In the genomic region with DNA sequence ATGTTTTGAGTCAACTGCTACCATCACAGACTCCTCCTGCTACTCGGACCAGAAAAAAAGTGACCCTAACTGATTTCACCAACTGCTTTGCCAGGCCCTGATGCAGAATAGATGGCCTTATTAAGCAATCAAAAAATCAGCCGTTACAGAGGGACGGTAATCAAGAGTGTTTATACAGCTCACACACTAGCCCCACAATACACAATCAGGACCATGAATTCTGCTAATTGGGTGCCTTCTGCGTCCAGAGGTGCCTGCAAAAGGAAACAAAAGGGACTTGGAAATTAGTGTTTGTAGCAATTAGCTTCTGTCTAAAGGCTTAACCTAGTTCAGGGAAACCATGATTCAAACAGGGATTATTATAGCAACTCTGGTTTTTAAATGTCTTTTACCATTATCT, we compare ENCODE assay signal across 21 mouse cellular contexts.
DNase-seq lines count a peak whose midpoint lies in the region; ATAC-seq and TF ChIP-seq lines count a peak whose summit lies in the region.
"Had no signal": no experiment of that assay in that cellular context is flagged by ENCODE, and none has a peak within 500 bp of the region (broad histone marks: within the 10 kb centered on the region; RNA-seq: fewer than 3 reads in every experiment).

No protein-coding gene starts in this region.

- no peak for TF ChIP-seq CTCF in midbrain, postnatal 0 days (IDR thresholded peaks at IDR 0.05)

- H3K27me3 ChIP-seq in midbrain, embryonic 13.5 days = no peaks in the 10 kb centered on the region
- H3K27me3 ChIP-seq in midbrain, postnatal 0 days (ENCODE audit: insufficient read depth, low read length) = no peaks in the 10 kb centered on the region
- peaks cover 69% of the 10 kb centered on the region for H3K27me3 ChIP-seq in forebrain, embryonic 13.5 days
- H3K27me3 ChIP-seq in neural tube, embryonic 14.5 days (ENCODE audit: control insufficient read depth, insufficient read depth, low read length) = no peaks in the 10 kb centered on the region
- no peaks in the 10 kb centered on the region for H3K27me3 ChIP-seq in heart, embryonic 12.5 days (replicated peaks)
- H3K27me3 ChIP-seq in intestine, embryonic 16.5 days (replicated peaks; ENCODE audit: control insufficient read depth, insufficient read depth, low read length) = no peaks in the 10 kb centered on the region
- H3K27me3 ChIP-seq: embryonic facial prominence, embryonic 12.5 days; hindbrain, embryonic 15.5 days; lung, embryonic 15.5 days; stomach, embryonic 15.5 days had no signal

- peak; percentile 65; the same call in 1 of the 2 replicates for ATAC-seq in midbrain, embryonic 13.5 days
- ATAC-seq in midbrain, postnatal 0 days (ENCODE audit: low FRiP score) = no peak
- peak; percentile 93 for ATAC-seq in forebrain, embryonic 13.5 days
- peak; percentile 61; the same call in 1 of the 2 replicates for ATAC-seq in neural tube, embryonic 14.5 days (ENCODE audit: low read depth)
- no peak for ATAC-seq in heart, embryonic 12.5 days (ENCODE audit: insufficient number of reproducible peaks, low FRiP score)
- no peak for ATAC-seq in intestine, embryonic 16.5 days
- ATAC-seq: Patski had no signal

- 12% methylated on average over 4 of the region's 4 CpGs for WGBS in midbrain, embryonic 13.5 days
- 18% methylated on average over 4 of the region's 4 CpGs for WGBS in midbrain, postnatal 0 days
- 2% methylated on average over 4 of the region's 4 CpGs for WGBS in forebrain, embryonic 13.5 days
- 10% methylated on average over 4 of the region's 4 CpGs for whole genome bisulfite sequencing in neural tube, embryonic 14.5 days
- WGBS in heart, embryonic 12.5 days = 59% methylated on average over 4 of the region's 4 CpGs
- WGBS in intestine, embryonic 16.5 days = 40% methylated on average over 4 of the region's 4 CpGs

- H3K4me1 ChIP-seq in midbrain, embryonic 13.5 days (replicated peaks) = peaks cover 35% of the 10 kb centered on the region
- no peaks in the 10 kb centered on the region for H3K4me1 ChIP-seq in midbrain, postnatal 0 days (ENCODE audit: insufficient read depth, low read length)
- peaks cover 21% of the 10 kb centered on the region for H3K4me1 ChIP-seq in forebrain, embryonic 13.5 days
- peaks cover 3% of the 10 kb centered on the region; the same call in 1 of the 2 replicates for H3K4me1 ChIP-seq in neural tube, embryonic 14.5 days (ENCODE audit: control insufficient read depth, insufficient read depth, low read length)
- no peaks in the 10 kb centered on the region for H3K4me1 ChIP-seq in heart, embryonic 12.5 days (replicated peaks)
- no peaks in the 10 kb centered on the region for H3K4me1 ChIP-seq in intestine, embryonic 16.5 days (ENCODE audit: control insufficient read depth, insufficient read depth, low read length)
- H3K4me1 ChIP-seq: embryonic facial prominence, embryonic 12.5 days; lung, embryonic 15.5 days; stomach, embryonic 15.5 days had no signal

- H3K27ac ChIP-seq in midbrain, embryonic 13.5 days = peak overlapping the region; percentile 46
- no peak overlapping the region for H3K27ac ChIP-seq in midbrain, postnatal 0 days (ENCODE audit: low read depth, low read length)
- H3K27ac ChIP-seq in forebrain, embryonic 13.5 days = no peak overlapping the region
- H3K27ac ChIP-seq in neural tube, embryonic 14.5 days (ENCODE audit: low read depth, low read length) = no peak overlapping the region
- H3K27ac ChIP-seq in heart, embryonic 12.5 days (ENCODE audit: poor library complexity, severe bottlenecking) = no peak overlapping the region
- H3K27ac ChIP-seq in intestine, embryonic 16.5 days (ENCODE audit: low read length) = no peak overlapping the region
- H3K27ac ChIP-seq: embryonic facial prominence, embryonic 12.5 days; hindbrain, embryonic 15.5 days; liver, embryonic 14.5 days; lung, embryonic 15.5 days; stomach, embryonic 15.5 days had no signal

- H3K9me3 ChIP-seq in midbrain, embryonic 13.5 days = no peaks in the 10 kb centered on the region
- no peaks in the 10 kb centered on the region for H3K9me3 ChIP-seq in midbrain, postnatal 0 days (ENCODE audit: low read length)
- no peaks in the 10 kb centered on the region for H3K9me3 ChIP-seq in forebrain, embryonic 13.5 days (replicated peaks)
- H3K9me3 ChIP-seq in neural tube, embryonic 14.5 days (ENCODE audit: control insufficient read depth, low read length) = no peaks in the 10 kb centered on the region
- no peaks in the 10 kb centered on the region for H3K9me3 ChIP-seq in heart, embryonic 12.5 days (replicated peaks)
- H3K9me3 ChIP-seq in intestine, embryonic 16.5 days (ENCODE audit: control insufficient read depth, low read length) = no peaks in the 10 kb centered on the region
- H3K9me3 ChIP-seq: embryonic facial prominence, embryonic 12.5 days; hindbrain, embryonic 15.5 days; lung, embryonic 15.5 days; stomach, embryonic 15.5 days had no signal

- H3K36me3 ChIP-seq in midbrain, embryonic 13.5 days = no peaks in the 10 kb centered on the region
- no peaks in the 10 kb centered on the region for H3K36me3 ChIP-seq in midbrain, postnatal 0 days (ENCODE audit: insufficient read depth, low read length)
- H3K36me3 ChIP-seq in forebrain, embryonic 13.5 days (ENCODE audit: poor library complexity, severe bottlenecking) = no peaks in the 10 kb centered on the region
- H3K36me3 ChIP-seq in neural tube, embryonic 14.5 days (ENCODE audit: control insufficient read depth, insufficient read depth, low read length) = no peaks in the 10 kb centered on the region
- no peaks in the 10 kb centered on the region for H3K36me3 ChIP-seq in heart, embryonic 12.5 days
- no peaks in the 10 kb centered on the region for H3K36me3 ChIP-seq in intestine, embryonic 16.5 days (ENCODE audit: control insufficient read depth, insufficient read depth, low read length)
- H3K36me3 ChIP-seq: embryonic facial prominence, embryonic 12.5 days; hindbrain, embryonic 15.5 days; lung, embryonic 15.5 days; stomach, embryonic 15.5 days had no signal

- no peak overlapping the region for H3K9ac ChIP-seq in midbrain, embryonic 13.5 days (replicated peaks)
- no peak overlapping the region for H3K9ac ChIP-seq in midbrain, postnatal 0 days (replicated peaks; ENCODE audit: low read length, poor library complexity, severe bottlenecking)
- no peak overlapping the region for H3K9ac ChIP-seq in forebrain, embryonic 13.5 days
- H3K9ac ChIP-seq in neural tube, embryonic 14.5 days (replicated peaks; ENCODE audit: low read depth, low read length) = no peak overlapping the region
- H3K9ac ChIP-seq in heart, embryonic 12.5 days = no peak overlapping the region
- H3K9ac ChIP-seq in intestine, embryonic 16.5 days (ENCODE audit: low read depth, low read length) = no peak overlapping the region
- H3K9ac ChIP-seq: embryonic facial prominence, embryonic 12.5 days; hindbrain, embryonic 15.5 days; liver, embryonic 14.5 days; lung, embryonic 15.5 days; stomach, embryonic 15.5 days had no signal

- no peak overlapping the region for H3K4me3 ChIP-seq in midbrain, embryonic 13.5 days (replicated peaks)
- no peak overlapping the region for H3K4me3 ChIP-seq in midbrain, postnatal 0 days (ENCODE audit: low read depth, low read length)
- no peak overlapping the region for H3K4me3 ChIP-seq in forebrain, embryonic 13.5 days
- no peak overlapping the region for H3K4me3 ChIP-seq in neural tube, embryonic 14.5 days (ENCODE audit: low read depth, low read length)
- no peak overlapping the region for H3K4me3 ChIP-seq in heart, embryonic 12.5 days
- no peak overlapping the region for H3K4me3 ChIP-seq in intestine, embryonic 16.5 days (ENCODE audit: low read length)
- H3K4me3 ChIP-seq: embryonic facial prominence, embryonic 12.5 days; hindbrain, embryonic 15.5 days; lung, embryonic 15.5 days; myocyte; stomach, embryonic 15.5 days had no signal

- DNase-seq in embryo, embryonic 10.5 days (ENCODE audit: low spot score) = peak; percentile 38
- no peak for DNase-seq in embryo, embryonic 11 days
- DNase-seq in midbrain, postnatal 0 days (ENCODE audit: low spot score) = no peak
- DNase-seq: adrenal gland, postnatal 10 days; cerebellum, adult 11-12 months; gastrocnemius, postnatal 14 days; kidney, adult 11 months; lung, postnatal 4 days; right cerebral cortex, postnatal 25 days had no signal

- H3K4me2 ChIP-seq in midbrain, embryonic 13.5 days (replicated peaks) = no peak overlapping the region
- H3K4me2 ChIP-seq in midbrain, postnatal 0 days (ENCODE audit: low read depth, low read length, poor library complexity, severe bottlenecking) = no peak overlapping the region
- H3K4me2 ChIP-seq in forebrain, embryonic 13.5 days = no peak overlapping the region
- no peak overlapping the region for H3K4me2 ChIP-seq in neural tube, embryonic 14.5 days (ENCODE audit: low read depth, low read length)
- no peak overlapping the region for H3K4me2 ChIP-seq in heart, embryonic 12.5 days
- no peak overlapping the region for H3K4me2 ChIP-seq in intestine, embryonic 16.5 days (ENCODE audit: low read depth, low read length)
- H3K4me2 ChIP-seq: embryonic facial prominence, embryonic 12.5 days; hindbrain, embryonic 15.5 days; lung, embryonic 15.5 days; stomach, embryonic 15.5 days had no signal

Comparison
In these comparisons a context has a peak if more than half of its experiments do, and no peak if none do; other contexts are left out.
1. ATAC-seq: peak in midbrain, embryonic 13.5 days (single experiment), forebrain, embryonic 13.5 days (single experiment) and neural tube, embryonic 14.5 days (single experiment); none in midbrain, postnatal 0 days (single experiment), heart, embryonic 12.5 days (single experiment) and intestine, embryonic 16.5 days (single experiment).